Mouse (Mus musculus) right cerebral cortex, postnatal 14 days (tissue): ENCODE measurements around the gene Olfr251.
"Not testable (repeated sequence)": the region's sequence is repeated elsewhere in the genome, so short reads cannot be mapped to it uniquely, and the experiment has no call there.

Experiments used
- DNase-seq: peaks from one replicate; pipeline ENCODE4 v3.0.0; 2022

Gene Olfr251

GRCm38 (mm10) chr9:38376786-38377185 is at the start of gene Olfr251:
Olfr251 (plus strand) TSS chr9:38377086.
- no peak for DNase-seq

DNA sequence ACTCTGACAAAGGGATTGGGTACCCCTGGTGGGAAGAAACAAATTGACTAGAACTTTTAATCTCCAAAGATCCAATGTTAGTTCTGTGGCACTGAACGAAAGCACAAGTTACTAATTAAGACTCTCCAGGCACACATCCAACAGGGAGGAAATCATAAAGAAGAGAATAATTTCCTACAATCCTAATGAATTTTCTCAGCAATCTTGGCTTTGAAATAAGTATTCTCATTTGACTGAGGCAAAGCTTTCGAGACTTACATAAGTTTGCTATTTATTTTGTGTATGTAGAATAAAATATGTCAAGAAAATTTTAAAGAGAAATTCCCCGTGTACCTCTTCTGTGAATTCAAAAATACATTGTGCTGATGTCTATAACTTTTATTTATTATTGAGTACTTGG is 48.1 kb upstream of the Olfr251 start, which contains the start of gene Olfr25:
Gene Olfr25 (plus strand): TSS at position 301 of the 400 bp plus-strand sequence.
- DNase-seq = no peak

- DNase-seq = no peak
Measured at GRCm38 (mm10) chr9:38348111-38348510, 28.8 kb upstream of the Olfr251 start, which contains the start of gene Olfr898. Olfr898 (plus strand) TSS chr9:38348411.

DNA sequence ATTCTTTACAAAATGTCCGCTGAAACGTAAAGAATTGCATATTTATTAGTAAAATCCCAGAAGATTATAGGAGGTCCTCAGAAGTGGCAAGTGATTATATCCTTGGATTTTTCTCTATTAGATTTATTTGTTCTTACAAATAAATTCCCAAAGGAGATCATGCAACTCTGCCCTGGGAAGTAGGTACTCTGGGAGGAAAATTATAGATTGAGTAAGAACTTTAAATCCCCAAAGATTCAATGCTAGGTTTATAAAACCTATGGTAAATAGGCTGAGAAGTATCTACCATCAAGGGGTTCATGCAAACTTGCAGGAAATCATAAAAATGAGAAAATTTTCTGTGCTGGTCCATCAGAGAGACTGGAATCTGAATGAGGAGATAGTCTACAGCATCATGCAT is 10.3 kb upstream of the Olfr251 start, which contains the start of gene Olfr250:
Gene Olfr250 (plus strand): TSS at position 301 of the 400 bp plus-strand sequence.
- DNase-seq = no peak

GRCm38 (mm10) chr9:38401398-38401797 is 24.5 kb downstream of the Olfr251 start, which contains the start of gene Olfr147:
Olfr147 (plus strand) TSS chr9:38401698.
- no peak for DNase-seq

DNA sequence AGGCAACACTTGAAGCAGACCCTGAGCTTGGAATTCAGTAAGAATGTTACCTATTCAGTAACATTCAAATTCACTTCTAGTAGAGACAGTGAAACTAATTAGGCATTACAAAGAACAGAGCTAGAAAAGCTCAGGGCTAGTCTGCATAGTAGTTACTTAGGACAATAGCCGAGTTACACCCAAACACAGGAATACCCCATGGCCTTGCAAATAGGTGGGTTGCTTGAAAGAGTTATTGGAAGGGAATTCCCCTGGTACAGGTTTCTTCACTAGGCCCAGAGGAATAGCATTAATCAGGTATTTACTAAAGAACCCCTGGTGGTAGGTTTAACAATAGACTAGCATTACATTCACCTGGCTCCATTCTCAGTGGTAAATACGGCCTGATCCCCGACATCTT is 30.6 kb downstream of the Olfr251 start:
- not testable (repeated sequence) for DNase-seq

DNA sequence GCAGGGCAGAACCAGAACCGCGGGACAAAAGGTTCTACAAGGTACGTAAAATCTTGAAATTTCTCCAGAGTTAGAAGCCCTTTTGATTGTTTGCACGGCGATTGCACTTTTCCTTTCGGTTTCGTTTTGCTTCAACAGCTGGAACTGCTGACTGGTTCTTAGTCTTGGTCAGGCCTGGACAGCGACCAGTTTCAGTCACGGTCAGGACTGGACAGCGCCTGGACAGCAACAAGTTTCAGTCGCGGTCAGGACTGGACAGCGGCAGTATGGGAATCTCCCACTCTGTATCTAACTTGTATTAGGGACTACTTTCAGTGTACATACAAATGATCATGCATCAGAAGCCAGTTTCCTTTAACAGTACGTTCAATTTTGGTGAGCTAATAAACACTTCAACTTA is 36.6 kb downstream of the Olfr251 start:
- DNase-seq = not testable (repeated sequence)

- DNase-seq = no peak
Measured at GRCm38 (mm10) chr9:38423801-38424200, 46.9 kb downstream of the Olfr251 start.

GRCm38 (mm10) chr9:38427026-38427425 is 50.1 kb downstream of the Olfr251 start:
- no peak for DNase-seq

DNA sequence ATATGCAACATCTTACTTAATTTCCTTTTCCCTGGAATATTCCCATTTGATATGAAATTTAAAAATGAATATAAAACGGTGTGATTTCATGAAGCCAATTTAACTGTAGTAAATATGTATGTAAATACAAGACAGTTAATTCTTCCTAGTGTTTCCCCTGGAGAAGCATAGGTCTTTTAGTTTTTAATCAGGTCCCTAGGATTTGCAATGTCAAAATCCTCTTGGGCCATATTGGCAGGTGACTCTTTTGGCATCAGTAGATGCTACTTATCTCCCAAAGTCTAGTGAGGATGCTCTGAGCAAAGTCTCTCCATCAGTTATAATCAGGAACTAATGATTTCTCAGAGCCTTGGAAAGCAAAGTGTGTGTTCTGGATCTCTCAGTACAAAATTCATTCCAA is 52.3 kb downstream of the Olfr251 start, which contains the start of gene Olfr901:
Gene Olfr901 (plus strand): TSS at position 301 of the 400 bp plus-strand sequence.
- DNase-seq = no peak
